Mouse (Mus musculus): ENCODE data around the gene Fgfr2.

DNA sequence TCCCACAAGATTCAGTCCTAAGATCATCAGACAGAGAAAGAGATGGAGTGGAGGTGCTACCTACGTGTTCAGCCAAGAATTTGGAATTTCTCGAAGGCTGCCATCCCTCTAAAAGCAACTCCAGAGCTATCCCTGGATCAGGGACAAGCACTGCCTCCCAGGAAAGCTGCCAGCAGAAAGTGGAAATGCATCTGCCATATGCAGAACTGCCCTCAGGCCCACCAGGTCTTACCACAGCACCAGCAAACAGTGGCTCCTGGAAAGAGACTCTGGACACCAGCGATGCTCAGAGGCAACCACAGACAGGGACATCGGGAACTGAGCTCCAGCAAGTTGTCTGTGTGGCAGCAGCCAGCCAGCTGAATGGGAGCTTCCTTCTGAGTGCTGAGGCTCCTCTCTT is 2500.8 kb downstream of the Fgfr2 start:
- no peak for TF ChIP-seq CTCF (conservative IDR thresholded peaks at IDR 0.05; ENCODE audit: low read length)
- no peak for TF ChIP-seq NANOG (IDR thresholded peaks at IDR 0.05; ENCODE audit: borderline replicate concordance, low read length)

All from E14TG2a.4 (cell line).